Mouse (Mus musculus) hematopoietic multipotent progenitor cell, adult 10-12 weeks (in vitro differentiated cells): ENCODE data around the gene Efcab10. TPM values are rescaled to one million over a fixed set of nuclear protein-coding genes. Genes with fewer than 3 reads are reported as not detected.

Experiments used
- polyA plus RNA-seq: library from polyadenylated mRNA; stranded (reverse); fragments of >175 nt; gene quantifications from 2 replicates; pipeline ENCODE4 v1.2.3, GENCODE M21; 2012; ENCODE audit warnings: low replicate concordance

Efcab10 gene
- polyA plus RNA-seq: not detected in 2 replicates

GRCm38 (mm10) chr12:33394804-33395623 lies at the start of gene Efcab10:
Gene Efcab10, plus strand, starts transcription at chr12:33394854.

DNA sequence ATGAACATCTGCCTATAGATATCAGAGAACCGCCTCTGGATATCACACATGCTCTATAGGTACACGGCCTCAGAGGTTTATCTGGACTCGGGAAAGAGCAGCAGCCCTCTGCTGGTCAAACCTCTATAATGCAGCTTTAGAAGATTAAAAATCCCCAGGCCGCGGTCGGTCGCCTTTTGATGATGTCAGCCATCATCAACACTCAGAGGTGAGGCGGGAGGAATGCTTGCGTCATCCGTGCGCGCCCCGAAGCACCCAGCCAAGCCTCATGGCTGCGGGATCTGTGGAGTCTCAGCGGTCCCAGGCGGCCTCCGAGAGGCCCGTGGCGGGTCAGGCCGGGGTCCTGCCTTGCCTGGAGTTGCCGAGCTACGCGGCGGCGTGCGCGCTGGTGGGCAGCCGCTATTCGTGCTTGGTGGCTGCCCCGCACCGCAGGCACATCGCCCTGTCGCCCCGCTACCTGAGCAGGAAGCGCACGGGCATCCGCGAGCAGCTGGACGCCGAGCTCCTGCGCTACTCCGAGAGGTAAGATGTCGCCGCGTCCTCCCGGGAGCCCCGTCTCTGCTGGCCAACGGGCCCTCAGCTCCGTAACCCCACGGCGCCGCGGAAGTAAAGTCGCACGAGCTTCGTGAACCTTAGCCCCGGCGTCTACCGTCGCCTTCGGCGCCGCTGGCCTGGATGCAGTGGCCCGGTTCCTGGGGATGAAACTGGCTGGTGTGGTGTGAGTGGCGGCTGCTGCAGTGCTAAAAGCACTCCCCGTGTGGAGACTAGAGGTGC lies 34.9 kb downstream of the Efcab10 start, which contains the start of gene Twistnb:
Gene Twistnb (plus strand): TSS at position 249 of the 774 bp plus-strand sequence.

Other genes starting within 250 kb of the Efcab10 start
- 38.8 and 47.9 TPM in 2 replicates for gene Atxn7l1, start 247.2 kb upstream of the Efcab10 start, polyA plus RNA-seq
- 6.0 and 28.9 TPM in 2 replicates for gene Twistnb, start 34.8 kb downstream of the Efcab10 start, polyA plus RNA-seq